Mouse (Mus musculus) gastrocnemius, adult 18-20 months (tissue): Measurements from ENCODE around the gene Gper1. TPM values are rescaled to one million over a fixed set of nuclear protein-coding genes. Genes with fewer than 3 reads are reported as not detected.

Experiments
- DNase-seq: peaks from one replicate; pipeline ENCODE4 v3.0.0; 2021; ENCODE audit warnings: low spot score
- long read RNA-seq, 2 experiments: library from polyadenylated mRNA; stranded (forward); transcript quantifications; one replicate each; pipeline ENCODE4 v2.0.0; 2021
- total RNA-seq, 2 experiments: library from RNA; stranded (reverse); gene quantifications; 2 replicates each; pipeline ENCODE4 v1.2.3; 2021

Gper1 gene
- total RNA-seq: under 1 TPM; 0.59 to 0.82 TPM
- long read RNA-seq, experiment 1, partial matches to known transcripts: 0 of 1 reads
- long read RNA-seq, experiment 1, other reads (novel, unspliced or antisense): 0 of 1 reads
- long read RNA-seq, experiment 2: 0 reads

- DNase-seq: no peak
Observed at GRCm38 (mm10) chr5:139423026-139423865, at the start of gene Gper1. Gene Gper1, plus strand, starts transcription at chr5:139423151.

DNA sequence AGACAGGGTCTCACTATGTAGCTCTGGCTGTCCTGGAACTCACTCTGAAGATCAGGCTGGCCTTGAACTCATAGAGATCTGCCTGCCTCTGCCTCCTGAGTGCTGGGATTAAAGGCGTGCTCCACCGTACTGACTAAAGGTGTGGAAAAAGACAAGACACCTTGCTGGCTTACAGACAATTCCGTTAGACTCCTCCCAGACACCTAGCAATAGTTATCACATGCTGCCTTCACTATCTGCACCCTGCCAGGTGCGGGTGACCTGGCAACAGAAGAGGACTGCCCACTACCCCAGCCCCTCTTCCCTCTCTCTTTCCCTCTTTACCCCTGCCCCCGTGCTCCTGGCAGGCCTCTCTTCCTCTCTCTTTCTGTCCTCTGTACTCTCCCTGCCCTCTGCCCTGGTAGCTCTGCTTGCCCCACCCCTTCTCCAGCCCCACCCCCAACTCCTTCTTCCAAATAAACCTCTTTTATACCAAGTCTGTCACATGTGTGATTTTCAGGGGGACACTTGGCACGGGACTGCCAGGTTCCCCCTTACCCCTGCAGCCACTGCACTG lies 49.0 kb upstream of the Gper1 start:
- DNase-seq: no peak

- no peak for DNase-seq
Observed at GRCm38 (mm10) chr5:139374841-139375240, 48.1 kb upstream of the Gper1 start.

GRCm38 (mm10) chr5:139377468-139378270 lies 45.3 kb upstream of the Gper1 start, which contains the start of gene Gpr146:
Gene Gpr146, plus strand, starts transcription at chr5:139377697.
- DNase-seq: peak; percentile 86

GRCm38 (mm10) chr5:139378271-139378556 lies 44.7 kb upstream of the Gper1 start:
- DNase-seq: no peak

DNA sequence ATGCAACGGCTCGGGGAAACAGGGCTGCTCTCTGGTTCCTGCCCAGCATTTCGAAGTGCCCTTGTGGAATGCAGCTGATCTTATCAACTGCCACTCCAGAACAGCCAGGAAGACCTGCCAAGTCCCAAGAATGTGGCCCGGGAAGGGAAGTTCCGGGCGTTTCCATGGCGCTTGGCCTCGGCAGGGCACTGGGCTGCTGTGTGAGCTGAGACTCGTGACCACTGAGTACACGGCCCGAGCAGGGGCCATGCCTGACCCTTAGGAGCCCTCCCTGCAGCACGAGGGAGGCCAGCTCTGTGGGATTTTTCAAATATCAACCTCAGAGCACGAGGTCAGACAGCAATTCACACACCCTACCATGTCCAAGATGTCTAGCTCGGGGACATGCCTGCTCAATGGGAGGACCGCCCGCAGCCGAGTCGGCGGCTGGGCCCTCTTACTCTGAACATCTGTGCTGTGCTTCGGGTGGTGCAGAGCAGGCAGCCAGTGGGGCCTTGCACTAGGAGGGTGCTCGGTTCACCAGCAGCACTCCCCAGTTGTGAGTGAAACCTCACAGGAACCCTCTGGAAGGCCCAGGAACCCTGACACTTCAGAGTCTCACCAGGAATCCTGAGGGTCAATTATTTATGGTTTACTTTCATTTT lies 43.8 kb upstream of the Gper1 start:
- peak; percentile 81 for DNase-seq

GRCm38 (mm10) chr5:139379771-139380384 lies 43.1 kb upstream of the Gper1 start:
- DNase-seq: no peak

DNA sequence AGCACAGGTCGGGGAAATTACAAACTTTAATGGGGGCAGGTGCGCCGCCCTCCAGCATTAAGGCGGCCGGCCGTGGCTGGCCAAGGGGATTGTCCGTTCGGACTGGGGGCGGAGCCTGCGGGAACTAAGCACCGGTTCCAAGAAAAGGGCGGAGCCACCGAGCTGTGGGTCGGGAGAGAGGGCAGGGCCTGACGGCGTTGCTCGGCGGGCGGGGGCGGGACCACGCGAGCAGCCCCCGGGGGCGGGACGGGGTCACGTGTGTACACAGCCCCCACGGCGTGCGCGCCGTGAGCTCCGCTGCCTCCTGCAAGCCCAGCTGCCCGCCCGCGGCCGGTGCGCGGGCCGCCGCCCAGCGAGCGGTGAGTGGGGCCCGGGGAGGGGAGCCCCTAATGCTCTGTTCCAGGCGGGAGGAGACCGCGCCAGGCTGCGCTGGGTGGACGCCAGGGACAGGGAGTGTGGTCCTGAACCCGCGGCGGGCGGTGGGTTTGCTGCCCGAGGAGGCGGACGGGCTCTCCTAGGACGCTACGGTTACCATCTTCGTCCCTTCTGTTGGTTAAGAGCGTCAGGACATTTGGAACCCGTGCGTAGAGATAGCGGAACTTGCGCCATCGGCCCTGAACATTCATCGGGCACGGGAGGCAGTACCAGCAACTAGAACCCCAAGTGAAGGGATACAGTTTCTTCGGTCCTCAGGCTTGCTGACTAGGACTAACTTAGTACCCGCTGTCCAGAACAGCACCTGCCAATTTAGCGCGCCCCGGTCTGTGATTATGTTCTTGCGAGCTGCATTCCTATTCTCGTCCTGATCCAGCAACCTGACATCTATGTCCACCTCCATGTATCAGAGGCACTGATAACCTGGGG lies 42.3 kb upstream of the Gper1 start:
- DNase-seq: peak; percentile 98

- peak; percentile 65 for DNase-seq
Observed at GRCm38 (mm10) chr5:139381586-139382513, 41.1 kb upstream of the Gper1 start.

- DNase-seq: no peak
Observed at GRCm38 (mm10) chr5:139382760-139383159, 40.2 kb upstream of the Gper1 start.

DNA sequence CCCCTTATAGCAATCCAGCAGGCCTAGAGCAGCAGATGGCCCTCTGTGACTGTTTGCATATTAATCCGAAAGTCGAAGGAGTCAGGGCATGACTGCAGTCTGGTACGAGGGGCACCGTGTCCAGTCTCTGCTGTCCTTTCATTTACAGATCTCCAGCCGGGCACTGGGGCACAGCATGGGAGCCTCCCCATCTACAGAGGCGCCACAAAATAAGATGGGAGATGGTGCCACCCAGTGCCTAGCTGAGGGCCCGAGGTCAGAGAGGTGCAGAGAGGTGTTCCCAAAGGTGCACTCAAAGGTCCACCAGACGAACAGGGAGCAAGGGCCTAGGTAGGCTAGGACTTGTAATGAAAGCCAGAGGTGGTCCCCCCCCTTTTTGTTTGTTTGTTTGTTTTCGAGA lies 39.7 kb upstream of the Gper1 start:
- no peak for DNase-seq

DNA sequence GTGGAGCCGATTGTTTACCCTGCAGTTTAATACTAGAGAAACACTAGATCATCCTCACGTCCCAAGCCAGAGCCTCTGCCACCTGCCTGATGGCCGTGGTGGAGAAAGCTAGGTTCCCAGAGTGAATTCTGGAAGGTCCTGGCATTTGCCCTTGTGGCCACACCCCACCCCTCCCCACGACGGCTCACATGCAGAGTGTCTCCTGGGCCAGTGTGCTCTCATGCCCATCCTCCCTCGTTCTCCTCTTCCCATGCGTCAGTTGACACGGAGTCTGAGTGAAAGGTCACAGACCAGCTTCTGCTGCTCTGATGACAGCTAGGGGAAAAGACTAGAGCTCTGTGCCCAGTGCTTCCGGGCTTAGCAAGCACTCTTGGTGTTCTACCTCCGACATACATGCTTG lies 38.4 kb upstream of the Gper1 start:
- DNase-seq: peak; percentile 87

DNA sequence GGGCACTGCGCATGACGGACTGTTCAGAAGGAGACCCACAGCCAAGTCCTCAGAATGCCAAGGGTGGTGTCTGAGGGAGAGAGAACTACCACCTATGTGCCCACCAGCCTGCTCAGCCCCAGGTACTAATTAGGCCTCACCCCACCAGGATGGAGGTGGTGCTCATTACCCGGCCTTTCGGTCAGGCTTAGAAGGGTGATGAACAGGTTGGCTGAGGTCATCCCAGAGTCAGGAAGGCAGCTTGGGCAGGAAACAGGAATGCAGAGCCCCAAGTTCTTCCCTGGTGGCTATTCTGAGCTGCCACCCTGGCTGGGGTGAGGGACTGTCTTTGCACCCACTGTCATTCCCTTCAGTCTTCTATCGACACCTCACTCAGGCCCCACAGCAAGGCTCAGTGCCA lies 36.9 kb upstream of the Gper1 start:
- no peak for DNase-seq

- peak; percentile 28 for DNase-seq
Observed at GRCm38 (mm10) chr5:139387329-139388194, 35.4 kb upstream of the Gper1 start.

DNA sequence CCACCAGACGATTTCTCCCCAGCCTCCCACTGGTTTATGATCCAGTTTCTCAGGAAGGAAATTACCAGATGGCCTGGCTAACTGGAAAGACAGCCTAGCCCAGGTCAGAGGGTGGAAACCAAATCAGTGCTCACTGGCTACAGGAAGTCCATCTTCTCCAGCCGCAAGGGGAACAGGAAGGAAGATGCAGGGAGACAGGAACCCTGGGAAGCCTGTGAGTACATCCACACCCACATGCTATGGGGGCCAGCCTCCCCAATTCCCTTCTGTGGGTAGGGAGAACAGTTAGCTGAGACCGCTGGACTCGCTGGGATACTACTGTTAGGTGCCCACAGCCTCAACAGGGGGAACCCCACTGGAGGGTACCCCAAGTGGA lies 34.8 kb upstream of the Gper1 start:
- DNase-seq: no peak

DNA sequence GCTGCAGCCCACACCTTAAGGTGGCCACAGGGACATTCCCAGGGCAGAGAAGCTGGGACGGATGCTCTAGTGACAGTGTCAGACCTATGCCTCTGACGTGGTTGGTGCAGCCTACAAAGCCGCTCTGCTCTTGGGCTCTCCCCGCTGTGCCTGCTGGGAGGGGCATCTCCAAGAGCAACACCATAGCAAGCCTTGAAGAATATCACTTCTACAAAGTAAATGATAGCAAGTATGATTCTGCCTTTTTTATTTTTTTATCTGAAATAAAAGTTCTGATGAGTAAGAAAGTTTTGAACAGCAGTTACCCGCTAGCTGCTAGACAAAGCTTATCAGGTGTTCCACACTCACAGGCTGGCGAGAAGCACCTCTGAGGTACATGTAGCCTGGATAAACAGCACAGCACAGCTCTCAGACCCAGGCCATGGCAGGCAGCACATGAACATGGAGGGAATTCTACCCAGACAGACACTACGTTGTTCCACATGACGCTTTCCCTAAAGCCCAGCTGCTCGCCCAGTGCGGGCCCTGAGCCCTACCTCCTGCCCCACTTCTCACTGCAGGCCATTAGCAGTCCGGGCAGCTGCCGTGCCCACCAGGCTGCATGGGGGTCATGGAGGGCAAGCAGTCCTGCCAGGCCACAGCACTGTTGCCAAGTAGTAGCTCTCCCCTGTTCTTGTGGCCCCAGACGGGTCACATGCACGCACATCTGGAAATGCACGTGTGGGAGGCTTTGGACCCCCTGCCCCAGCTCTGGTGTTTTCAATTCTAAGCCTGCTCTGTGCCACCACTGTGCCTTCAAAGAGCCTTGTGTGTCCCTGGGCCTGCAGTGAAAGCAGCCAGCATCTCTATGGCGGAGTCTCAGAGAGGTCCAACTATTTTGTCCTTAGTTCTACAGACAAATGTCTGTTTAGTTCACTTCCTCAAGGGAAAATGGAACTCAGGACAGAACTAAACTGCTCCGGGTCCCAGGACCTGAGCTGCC lies 34.0 kb upstream of the Gper1 start:
- peak; percentile 50 for DNase-seq

DNA sequence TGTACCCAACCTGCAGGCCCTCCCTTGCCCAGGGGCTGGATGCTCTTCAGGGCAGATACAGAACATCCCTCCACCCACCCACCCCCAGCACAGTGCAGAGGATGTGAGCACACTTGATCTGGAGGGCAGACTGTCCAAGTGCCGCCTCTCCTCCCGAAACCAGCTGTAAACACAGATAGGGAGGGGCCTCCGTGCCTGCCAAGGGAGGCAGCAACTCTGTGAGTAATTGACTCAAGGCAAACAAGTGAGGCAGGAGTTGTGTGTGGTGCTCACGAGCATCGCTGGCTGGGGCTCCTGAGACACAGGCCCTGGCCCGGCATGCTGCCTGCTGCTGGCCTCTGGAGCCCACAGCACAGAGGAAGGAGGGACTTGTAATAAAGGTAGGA lies 33.3 kb upstream of the Gper1 start:
- DNase-seq: peak; percentile 84
